Mouse (Mus musculus): ENCODE data around the gene Glis3. TPM values are rescaled to one million over a fixed set of nuclear protein-coding genes. Genes with fewer than 3 reads are reported as not detected.

The Glis3 gene
- polyA plus RNA-seq, 1 experiment from 2014 or later = 0.13 TPM

GRCm38 (mm10) chr19:28529006-28529405 lies 150.9 kb downstream of the Glis3 start:
- DNase-seq = no peak
- Histone ChIP-seq H3K36me3 (no peaks in the 10 kb centered on the region), H3K9me3 (replicated peaks) (no peaks in the 10 kb centered on the region), H3K27me3 (no peaks in the 10 kb centered on the region), H3K4me2 (no peak overlapping the region), H3K4me3 (replicated peaks) (no peak overlapping the region), H3K27ac (no peak overlapping the region), H3K4me1 (replicated peaks) (no peaks in the 10 kb centered on the region), H3K9ac (no peak overlapping the region)
- 80% methylated on average over 13 of the region's 13 CpGs for WGBS (ENCODE audit: insufficient replicate concordance)
- no peak for ATAC-seq (ENCODE audit: low read depth)

DNA sequence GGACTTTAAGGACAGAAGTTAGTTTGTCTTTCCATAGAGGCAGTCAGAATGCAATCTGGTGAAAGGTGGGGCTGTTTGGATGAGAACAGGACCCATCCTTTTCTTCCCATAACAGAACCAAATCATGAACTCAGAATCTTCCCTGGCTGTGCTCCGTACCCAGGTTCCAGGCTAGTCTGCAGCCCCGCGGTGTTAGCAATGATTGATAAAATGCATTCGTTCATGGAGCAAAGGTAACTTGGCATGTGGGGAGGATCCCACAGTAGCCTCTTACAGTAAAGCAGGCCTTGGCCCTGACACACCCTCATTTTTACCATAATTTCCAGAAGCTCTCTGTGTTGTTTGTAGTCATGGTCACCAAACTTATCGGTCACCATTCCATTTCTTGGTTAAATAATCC lies 152.4 kb downstream of the Glis3 start:
- DNase-seq = no peak
- WGBS (ENCODE audit: insufficient replicate concordance) = 76% methylated on average over 5 of the region's 5 CpGs
- no peaks in the 10 kb centered on the region for H3K36me3 ChIP-seq
- ATAC-seq (ENCODE audit: low read depth) = no peak
- no peak overlapping the region for H3K4me3 ChIP-seq (replicated peaks)
- no peaks in the 10 kb centered on the region for H3K27me3 ChIP-seq
- H3K4me2 ChIP-seq = no peak overlapping the region
- no peak overlapping the region for H3K27ac ChIP-seq
- no peaks in the 10 kb centered on the region for H3K9me3 ChIP-seq (replicated peaks)
- no peak overlapping the region for H3K9ac ChIP-seq
- H3K4me1 ChIP-seq (replicated peaks) = no peaks in the 10 kb centered on the region

DNA sequence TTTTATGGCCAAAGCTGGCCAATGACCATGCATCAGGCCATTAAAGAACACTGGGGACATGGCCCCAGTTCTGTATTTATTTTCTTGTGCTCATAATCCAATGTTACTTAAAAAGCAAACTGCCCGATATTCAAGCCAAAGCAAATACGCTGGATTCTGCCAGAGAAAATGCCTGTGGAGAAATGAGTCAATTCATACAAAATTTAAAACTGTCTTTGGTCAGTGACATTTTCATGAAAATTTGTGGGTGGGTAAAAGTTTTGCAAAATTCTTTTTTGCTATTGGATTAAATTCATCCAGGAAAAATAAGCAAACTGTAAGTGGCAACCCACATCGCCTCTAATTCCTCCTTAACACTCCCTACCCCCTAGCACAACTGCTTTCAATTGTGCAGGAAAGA lies 154.5 kb downstream of the Glis3 start:
- 65% methylated on average over 3 of the region's 3 CpGs for WGBS (ENCODE audit: insufficient replicate concordance)
- H3K27ac ChIP-seq = no peak overlapping the region
- no peak overlapping the region for H3K4me3 ChIP-seq (replicated peaks)
- no peak overlapping the region for H3K4me2 ChIP-seq
- H3K27me3 ChIP-seq = no peaks in the 10 kb centered on the region
- H3K9ac ChIP-seq = no peak overlapping the region
- no peaks in the 10 kb centered on the region for H3K36me3 ChIP-seq
- no peaks in the 10 kb centered on the region for H3K9me3 ChIP-seq (replicated peaks)
- H3K4me1 ChIP-seq (replicated peaks) = no peaks in the 10 kb centered on the region
- DNase-seq (no peak), ATAC-seq (ENCODE audit: low read depth) (no peak)

- ATAC-seq (ENCODE audit: low read depth) = no peak
Measured at GRCm38 (mm10) chr19:28522289-28522688, 157.6 kb downstream of the Glis3 start.

DNA sequence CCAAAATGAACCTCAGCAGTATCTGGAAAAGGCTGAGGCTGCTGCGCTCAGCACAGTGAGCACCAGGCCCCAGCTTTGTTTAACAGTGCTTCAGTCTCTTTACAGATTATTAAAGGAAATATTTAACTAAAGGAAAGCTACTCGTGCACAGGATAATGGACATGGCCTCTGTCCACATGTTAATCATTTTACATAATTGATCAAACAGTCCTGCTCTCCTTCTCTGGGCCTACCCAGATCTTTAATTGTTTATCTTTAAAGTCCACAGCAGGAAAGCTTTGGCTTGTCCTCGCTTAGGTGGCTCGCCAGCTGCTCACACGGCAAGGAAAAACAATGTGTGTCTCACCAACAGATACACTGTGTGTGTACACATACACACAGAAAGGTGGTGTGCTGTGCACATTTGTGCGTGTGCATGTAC lies 159.1 kb downstream of the Glis3 start:
- no peak for DNase-seq
- no peak for ATAC-seq (ENCODE audit: low read depth)
- H3K27ac ChIP-seq = no peak overlapping the region

More at GRCm38 (mm10) chr19:28522289-28522688, 157.6 kb downstream of the Glis3 start:
- H3K4me3 ChIP-seq (replicated peaks) = no peak overlapping the region
- H3K36me3 ChIP-seq = no peaks in the 10 kb centered on the region
- no peaks in the 10 kb centered on the region for H3K4me1 ChIP-seq (replicated peaks)
- 51% methylated on average over 3 of the region's 3 CpGs for WGBS (ENCODE audit: insufficient replicate concordance)
- H3K4me2 ChIP-seq = no peak overlapping the region
- no peaks in the 10 kb centered on the region for H3K9me3 ChIP-seq (replicated peaks)
- H3K27ac ChIP-seq = no peak overlapping the region
- H3K9ac ChIP-seq = no peak overlapping the region
- DNase-seq = no peak
- no peaks in the 10 kb centered on the region for H3K27me3 ChIP-seq

GRCm38 (mm10) chr19:28520128-28520745 lies 159.6 kb downstream of the Glis3 start:
- H3K36me3 ChIP-seq = no peaks in the 10 kb centered on the region
- H3K9me3 ChIP-seq (replicated peaks) = no peaks in the 10 kb centered on the region
- H3K27me3 ChIP-seq = no peaks in the 10 kb centered on the region
- no peak for DNase-seq
- 70% methylated on average over 8 of the region's 8 CpGs for WGBS (ENCODE audit: insufficient replicate concordance)
- no peak overlapping the region for H3K4me3 ChIP-seq (replicated peaks)
- no peak overlapping the region for H3K27ac ChIP-seq
- H3K9ac ChIP-seq = no peak overlapping the region
- no peak overlapping the region for H3K4me2 ChIP-seq
- no peak for ATAC-seq (ENCODE audit: low read depth)
- H3K4me1 ChIP-seq (replicated peaks) = no peaks in the 10 kb centered on the region

More for the DNA sequence above, 159.1 kb downstream of the Glis3 start:
- no peaks in the 10 kb centered on the region for H3K9me3 ChIP-seq (replicated peaks)
- H3K36me3 ChIP-seq = no peaks in the 10 kb centered on the region
- no peak overlapping the region for H3K9ac ChIP-seq
- WGBS (ENCODE audit: insufficient replicate concordance) = 56% methylated on average over 6 of the region's 6 CpGs
- no peak overlapping the region for H3K4me2 ChIP-seq
- no peaks in the 10 kb centered on the region for H3K27me3 ChIP-seq
- H3K4me3 ChIP-seq (replicated peaks) = no peak overlapping the region
- H3K4me1 ChIP-seq (replicated peaks) = no peaks in the 10 kb centered on the region

- H3K27ac ChIP-seq = no peak overlapping the region
- no peaks in the 10 kb centered on the region for H3K4me1 ChIP-seq (replicated peaks)
- H3K9ac ChIP-seq = no peak overlapping the region
- no peaks in the 10 kb centered on the region for H3K27me3 ChIP-seq
- 48% methylated on average over 3 of the region's 3 CpGs for WGBS (ENCODE audit: insufficient replicate concordance)
- H3K4me3 ChIP-seq (replicated peaks) = no peak overlapping the region
- H3K4me2 ChIP-seq = no peak overlapping the region
- DNase-seq (no peak), ATAC-seq (ENCODE audit: low read depth) (no peak)
- no peaks in the 10 kb centered on the region for H3K36me3 ChIP-seq
- H3K9me3 ChIP-seq (replicated peaks) = no peaks in the 10 kb centered on the region
Measured at GRCm38 (mm10) chr19:28519296-28519695, 160.6 kb downstream of the Glis3 start.

DNA sequence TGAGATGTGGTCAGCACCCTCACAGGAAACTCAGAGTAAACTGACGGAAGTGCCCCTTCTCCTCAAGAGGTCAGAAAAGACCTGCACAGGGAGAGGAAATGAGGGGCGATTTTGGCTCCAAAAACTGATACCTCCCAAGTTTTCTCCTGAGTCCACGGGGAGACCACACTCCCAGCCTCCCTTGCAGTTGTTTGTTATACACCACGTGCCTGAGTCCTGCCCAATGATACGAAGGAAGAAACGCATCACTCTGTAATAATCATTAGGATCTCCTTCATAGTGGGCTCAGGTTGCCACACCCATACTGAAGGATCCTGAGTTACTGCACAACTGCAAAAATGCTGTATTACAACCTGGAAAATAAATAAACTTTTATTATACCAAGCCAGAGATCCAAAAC lies 161.0 kb downstream of the Glis3 start:
- no peak overlapping the region for H3K4me3 ChIP-seq (replicated peaks)
- H3K27me3 ChIP-seq = no peaks in the 10 kb centered on the region
- H3K4me2 ChIP-seq = no peak overlapping the region
- no peak overlapping the region for H3K9ac ChIP-seq
- no peak for ATAC-seq (ENCODE audit: low read depth)
- no peaks in the 10 kb centered on the region for H3K36me3 ChIP-seq
- WGBS (ENCODE audit: insufficient replicate concordance) = 59% methylated on average over 6 of the region's 6 CpGs
- H3K9me3 ChIP-seq (replicated peaks) = no peaks in the 10 kb centered on the region
- no peaks in the 10 kb centered on the region for H3K4me1 ChIP-seq (replicated peaks)
- H3K27ac ChIP-seq = no peak overlapping the region
- no peak for DNase-seq

DNA sequence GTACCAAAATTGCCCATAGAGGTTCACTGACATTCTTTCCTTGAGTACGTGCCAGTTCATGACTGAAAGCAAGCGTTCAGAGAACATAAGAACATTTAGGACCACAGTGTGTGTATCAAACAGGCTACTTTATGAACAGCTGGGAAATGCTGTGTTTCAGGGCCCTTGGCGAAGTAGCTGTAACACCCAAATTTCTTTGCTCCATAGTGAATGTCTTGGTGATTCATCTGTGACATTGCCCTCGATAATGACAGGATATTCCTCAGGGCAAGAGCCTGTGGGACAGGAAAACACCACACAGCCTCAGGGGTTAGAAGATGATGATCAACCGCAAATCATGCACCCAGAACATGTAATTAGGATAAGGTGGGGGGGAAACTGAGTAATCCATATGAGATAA lies 161.6 kb downstream of the Glis3 start:
- no peak overlapping the region for H3K9ac ChIP-seq
- no peaks in the 10 kb centered on the region for H3K27me3 ChIP-seq
- no peak for ATAC-seq (ENCODE audit: low read depth)
- 65% methylated on average over 5 of the region's 5 CpGs for WGBS (ENCODE audit: insufficient replicate concordance)
- no peak overlapping the region for H3K27ac ChIP-seq
- no peak overlapping the region for H3K4me3 ChIP-seq (replicated peaks)
- no peak for DNase-seq
- no peaks in the 10 kb centered on the region for H3K4me1 ChIP-seq (replicated peaks)
- H3K36me3 ChIP-seq = no peaks in the 10 kb centered on the region
- no peaks in the 10 kb centered on the region for H3K9me3 ChIP-seq (replicated peaks)
- H3K4me2 ChIP-seq = no peak overlapping the region

- Histone ChIP-seq H3K4me2 (no peak overlapping the region), H3K27ac (no peak overlapping the region), H3K4me1 (replicated peaks) (no peaks in the 10 kb centered on the region), H3K9ac (no peak overlapping the region), H3K4me3 (replicated peaks) (no peak overlapping the region), H3K36me3 (no peaks in the 10 kb centered on the region), H3K27me3 (no peaks in the 10 kb centered on the region), H3K9me3 (replicated peaks) (no peaks in the 10 kb centered on the region)
- ATAC-seq (ENCODE audit: low read depth) = no peak
- DNase-seq = no peak
- 54% methylated on average over 9 of the region's 9 CpGs for WGBS (ENCODE audit: insufficient replicate concordance)
Measured at GRCm38 (mm10) chr19:28517464-28518080, 162.3 kb downstream of the Glis3 start.

- no peak overlapping the region for H3K27ac ChIP-seq
- ATAC-seq (ENCODE audit: low read depth) (no peak), DNase-seq (no peak)
- no peaks in the 10 kb centered on the region for H3K36me3 ChIP-seq
- H3K4me3 ChIP-seq (replicated peaks) = no peak overlapping the region
- H3K4me1 ChIP-seq (replicated peaks) = no peaks in the 10 kb centered on the region
- WGBS (ENCODE audit: insufficient replicate concordance) = 62% methylated on average over 6 of the region's 6 CpGs
- no peaks in the 10 kb centered on the region for H3K9me3 ChIP-seq (replicated peaks)
- H3K4me2 ChIP-seq = no peak overlapping the region
- no peaks in the 10 kb centered on the region for H3K27me3 ChIP-seq
- no peak overlapping the region for H3K9ac ChIP-seq
Measured at GRCm38 (mm10) chr19:28516487-28516886, 163.4 kb downstream of the Glis3 start.

GRCm38 (mm10) chr19:28512475-28512874 lies 167.4 kb downstream of the Glis3 start:
- no peaks in the 10 kb centered on the region for H3K27me3 ChIP-seq
- H3K9me3 ChIP-seq (replicated peaks) = no peaks in the 10 kb centered on the region
- H3K36me3 ChIP-seq = no peaks in the 10 kb centered on the region
- no peak overlapping the region for H3K9ac ChIP-seq
- H3K4me2 ChIP-seq = no peak overlapping the region
- no peak overlapping the region for H3K4me3 ChIP-seq (replicated peaks)
- no peak overlapping the region for H3K27ac ChIP-seq
- WGBS (ENCODE audit: insufficient replicate concordance) = 76% methylated on average over 11 of the region's 11 CpGs
- ATAC-seq (ENCODE audit: low read depth) = no peak
- H3K4me1 ChIP-seq (replicated peaks) = no peaks in the 10 kb centered on the region
- DNase-seq = no peak

Data from liver, embryonic 13.5 days (tissue).